Mouse (Mus musculus) liver, postnatal 0 days (tissue): ENCODE results near the gene Cfap73. TPM values are rescaled to one million over a fixed set of nuclear protein-coding genes. Genes with fewer than 3 reads are reported as not detected.

Experiments used
- ATAC-seq: fragments of 200-750 bp; cut with Nextera tagmentation; 2 replicates; pipeline ENCODE4 v1.8.0; 2017; ENCODE audit warnings: mild to moderate bottlenecking, moderate library complexity
- DNase-seq: peaks from one replicate; pipeline ENCODE4 v3.0.0-alpha.2; 2016
- H3K27ac ChIP-seq: fragments of 300-500 bp; sonication (generic); 2 replicates; pipeline ENCODE4 v1.5.1; 2014; ENCODE audit warnings: antibody characterized with exemption, moderate library complexity, mild to moderate bottlenecking, low read depth
- H3K27me3 ChIP-seq: fragments of 300-500 bp; sonication (generic); 2 replicates; pipeline ENCODE4 v1.6.1; 2014; ENCODE audit warnings: low read length, control low read depth, mixed read lengths; ENCODE audit not compliant: insufficient read depth
- H3K36me3 ChIP-seq: fragments of 300-500 bp; sonication (generic); replicated peaks from 2 replicates; pipeline ENCODE4 v1.6.1; 2014; ENCODE audit warnings: mild to moderate bottlenecking, control low read depth, low read length, moderate library complexity, mixed read lengths; ENCODE audit not compliant: insufficient read depth
- H3K4me1 ChIP-seq: fragments of 300-500 bp; sonication (generic); 2 replicates; pipeline ENCODE4 v1.6.1; 2014; ENCODE audit warnings: antibody characterized with exemption, mild to moderate bottlenecking, control low read depth; ENCODE audit not compliant: insufficient read depth
- H3K4me2 ChIP-seq: fragments of 300-500 bp; sonication (generic); 2 replicates; pipeline ENCODE4 v1.6.1; 2014; ENCODE audit warnings: low read depth, mild to moderate bottlenecking, low read length, moderate library complexity, mixed read lengths
- H3K4me3 ChIP-seq: fragments of 300-500 bp; sonication (generic); 2 replicates; pipeline ENCODE4 v1.5.1; 2014; ENCODE audit warnings: low read depth, low read length
- H3K9ac ChIP-seq: fragments of 300-500 bp; sonication (generic); replicated peaks from 2 replicates; pipeline ENCODE4 v1.6.1; 2014; ENCODE audit warnings: mild to moderate bottlenecking, moderate library complexity
- H3K9me3 ChIP-seq: fragments of 300-500 bp; sonication (generic); 2 replicates; pipeline ENCODE4 v1.6.1; 2016; ENCODE audit warnings: mild to moderate bottlenecking, control low read depth, low read length, mixed read lengths
- CTCF ChIP-seq: sonication (generic); IDR thresholded peaks from 2 replicates; pipeline ENCODE4 v1.5.1; 2016; ENCODE audit warnings: antibody characterized with exemption, low read depth
- EP300 ChIP-seq: IDR thresholded peaks from 2 replicates; pipeline ENCODE4 v1.6.1; 2016; ENCODE audit warnings: antibody characterized with exemption, low read depth, mild to moderate bottlenecking
- WGBS: fragments of 180-500 bp; shearing (Covaris S2); extraction: QIAGEN DNeasy Blood & Tissue Kit; methylation state at CpG from one replicate; pipeline ENCODE4 v1.1.7; 2014; ENCODE audit not compliant: insufficient replicate concordance; 5-methylcytosine and 5-hydroxymethylcytosine counted together
- polyA plus RNA-seq: library from polyadenylated mRNA; unstranded; fragments of >200 nt; fragmentation: Nextera tagmentation; extraction: Ambion mirVana; gene quantifications from 2 replicates; pipeline ENCODE4 v1.2.1, GENCODE M21; 2015

The Cfap73 gene
- polyA plus RNA-seq, 1 experiment from 2014 or later, result not detected

DNA sequence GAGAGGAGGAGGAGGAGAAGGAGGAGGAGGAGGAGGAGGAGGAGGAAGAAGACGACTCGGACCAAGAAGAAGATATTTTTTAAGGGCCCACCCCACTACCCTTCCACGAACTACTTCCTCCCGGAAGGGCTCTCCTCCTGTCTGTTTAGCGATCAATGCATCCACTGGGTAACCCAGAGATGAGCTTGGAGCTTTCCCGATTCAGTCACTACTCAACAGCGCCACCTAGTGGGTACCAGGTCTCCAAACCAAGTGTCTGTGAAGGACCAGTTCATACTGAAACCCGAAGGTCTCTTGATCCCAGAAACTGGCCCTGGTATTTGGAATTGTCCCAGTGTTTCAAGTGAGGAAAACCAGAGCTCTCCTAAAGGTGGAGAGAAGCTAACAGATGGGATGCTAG lies 28.3 kb downstream of the Cfap73 start:
- peak; percentile 75 for ATAC-seq
- no peak overlapping the region for H3K9ac ChIP-seq

DNA sequence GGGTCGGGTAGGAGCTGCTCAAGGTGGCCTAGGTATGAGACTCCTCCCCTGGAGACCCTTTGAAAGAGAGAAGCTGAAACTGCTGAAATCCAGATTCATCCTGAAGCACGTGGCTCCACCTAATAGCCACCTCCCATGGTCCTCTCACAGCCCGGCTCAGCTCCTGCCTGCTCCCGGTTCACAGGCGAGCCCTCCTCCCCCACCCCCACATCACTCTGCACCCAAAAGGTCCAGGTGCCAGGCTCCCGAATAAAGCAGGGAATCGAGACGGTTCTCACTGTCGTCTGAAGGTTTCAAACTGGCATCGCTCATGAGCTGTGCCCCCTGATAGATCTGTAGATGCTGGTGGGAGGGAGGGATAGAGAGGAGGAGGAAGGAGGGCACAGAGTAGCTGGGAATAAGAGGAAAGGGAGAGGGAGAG lies 28.8 kb downstream of the Cfap73 start:
- Histone ChIP-seq H3K4me1 (peaks cover 9% of the 10 kb centered on the region), H3K9ac (peak overlapping the region; percentile 31; the same call in 1 of the 2 replicates), H3K4me3 (peak overlapping the region; percentile 21)

More for the DNA sequence above, 28.3 kb downstream of the Cfap73 start:
- peaks cover 5% of the 10 kb centered on the region; the same call in 1 of the 2 replicates for H3K4me1 ChIP-seq
- peak; percentile 93 for DNase-seq
- no peaks in the 10 kb centered on the region for H3K27me3 ChIP-seq
- TF ChIP-seq CTCF (peak; percentile 95), EP300 (no peak)
- peak overlapping the region; percentile 63 for H3K4me2 ChIP-seq
- 2% methylated on average over 8 of the region's 8 CpGs for WGBS
- no peak overlapping the region for H3K27ac ChIP-seq
- no peaks in the 10 kb centered on the region for H3K9me3 ChIP-seq
- peak overlapping the region; percentile 21 for H3K4me3 ChIP-seq
- no peaks in the 10 kb centered on the region for H3K36me3 ChIP-seq

DNA sequence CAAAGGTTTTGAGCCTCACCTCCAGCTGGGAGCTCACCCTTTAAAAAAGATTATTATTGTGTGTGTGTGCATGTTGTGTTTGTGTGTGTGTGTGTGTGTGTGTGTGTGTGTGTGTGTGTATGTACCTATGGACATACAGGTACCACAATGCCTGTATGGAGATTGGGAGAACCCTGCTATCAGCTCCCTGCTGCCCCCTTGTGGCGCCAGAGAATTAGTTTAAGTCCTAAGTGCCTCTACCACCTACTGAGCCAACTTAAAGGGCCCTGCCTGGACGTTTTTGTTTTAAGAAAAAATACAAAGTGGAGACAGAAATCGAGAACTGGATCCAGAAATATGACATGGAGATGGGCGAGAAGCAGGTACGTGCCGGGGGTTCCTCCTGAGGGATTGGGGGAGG lies 29.2 kb downstream of the Cfap73 start:
- peak; percentile 58 for ATAC-seq
- Histone ChIP-seq H3K9me3 (no peaks in the 10 kb centered on the region), H3K9ac (peak overlapping the region; percentile 31; the same call in 1 of the 2 replicates), H3K27me3 (no peaks in the 10 kb centered on the region), H3K4me2 (peak overlapping the region; percentile 63), H3K27ac (0 out of 2 replicates have a peak overlapping the region, but pooled peaks have one; percentile 19), H3K4me3 (peak overlapping the region; percentile 21; the same call in 1 of the 2 replicates), H3K4me1 (peaks cover 13% of the 10 kb centered on the region), H3K36me3 (no peaks in the 10 kb centered on the region)
- WGBS, result 2% methylated on average over 6 of the region's 6 CpGs
- DNase-seq, result peak; percentile 91
- TF ChIP-seq EP300 (no peak), CTCF (peak; percentile 93)

More for the DNA sequence above, 28.8 kb downstream of the Cfap73 start:
- TF ChIP-seq EP300, result no peak
- TF ChIP-seq CTCF, result no peak
- Histone ChIP-seq H3K4me2 (peak overlapping the region; percentile 63), H3K36me3 (no peaks in the 10 kb centered on the region), H3K9me3 (no peaks in the 10 kb centered on the region), H3K27me3 (no peaks in the 10 kb centered on the region), H3K27ac (0 out of 2 replicates have a peak overlapping the region, but pooled peaks have one; percentile 19)
- DNase-seq, result no peak
- WGBS, result 7% methylated on average over 10 of the region's 10 CpGs
- ATAC-seq, result peak; percentile 54

DNA sequence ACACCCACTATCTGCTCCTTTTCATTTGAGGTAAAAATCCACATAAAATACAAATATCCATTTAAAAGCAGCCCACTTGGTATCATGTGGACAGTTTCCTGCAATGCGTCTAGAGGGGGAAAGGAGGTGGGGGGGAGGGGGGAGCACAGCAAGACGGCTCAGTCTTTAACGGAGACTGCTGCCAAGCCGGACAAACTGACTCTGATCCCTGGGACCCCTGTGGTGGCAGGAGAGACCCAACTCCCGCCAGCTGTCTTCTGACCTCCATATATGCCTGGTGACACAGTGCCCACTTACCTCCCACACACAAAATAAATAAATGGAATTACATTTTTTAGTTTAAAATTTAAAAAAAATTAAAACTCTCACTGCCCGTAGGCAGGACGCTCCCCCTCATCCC lies 30.5 kb downstream of the Cfap73 start:
- no peaks in the 10 kb centered on the region for H3K36me3 ChIP-seq
- no peak overlapping the region for H3K27ac ChIP-seq
- H3K9me3 ChIP-seq, result no peaks in the 10 kb centered on the region
- DNase-seq (no peak), ATAC-seq (no peak)
- no peak overlapping the region for H3K9ac ChIP-seq
- WGBS, result 82% methylated on average over 7 of the region's 7 CpGs
- no peak overlapping the region for H3K4me2 ChIP-seq
- H3K4me1 ChIP-seq, result peaks cover 22% of the 10 kb centered on the region
- H3K27me3 ChIP-seq, result no peaks in the 10 kb centered on the region
- H3K4me3 ChIP-seq, result no peak overlapping the region
- TF ChIP-seq CTCF, result no peak
- TF ChIP-seq EP300, result no peak

DNA sequence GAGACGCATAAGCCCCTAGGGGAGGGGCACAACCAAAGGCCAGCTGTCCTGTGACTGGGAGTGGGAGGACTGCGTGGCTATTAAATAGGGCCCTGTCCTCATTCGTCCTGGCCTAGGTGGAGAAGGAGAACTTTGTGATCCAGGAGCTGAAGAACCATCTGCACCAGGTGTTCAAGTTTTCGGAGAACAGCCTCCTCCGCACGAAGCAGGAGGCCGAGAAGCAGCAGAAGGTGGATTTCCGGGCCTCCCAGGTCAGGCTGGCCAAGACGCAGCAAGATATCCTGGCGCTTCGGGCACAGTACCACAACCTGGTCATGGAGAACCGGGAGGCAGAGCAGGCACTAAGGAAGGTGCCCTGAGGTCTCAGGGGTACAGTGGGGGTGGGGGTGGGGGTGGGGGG lies 31.8 kb downstream of the Cfap73 start:
- ATAC-seq, result no peak
- no peaks in the 10 kb centered on the region for H3K36me3 ChIP-seq
- H3K27me3 ChIP-seq, result no peaks in the 10 kb centered on the region
- TF ChIP-seq CTCF (no peak), EP300 (no peak)
- no peak overlapping the region for H3K4me3 ChIP-seq
- no peak for DNase-seq
- no peak overlapping the region for H3K4me2 ChIP-seq
- WGBS, result 89% methylated on average over 12 of the region's 12 CpGs
- H3K4me1 ChIP-seq, result peaks cover 22% of the 10 kb centered on the region
- H3K9ac ChIP-seq, result no peak overlapping the region
- H3K27ac ChIP-seq, result no peak overlapping the region
- no peaks in the 10 kb centered on the region for H3K9me3 ChIP-seq

DNA sequence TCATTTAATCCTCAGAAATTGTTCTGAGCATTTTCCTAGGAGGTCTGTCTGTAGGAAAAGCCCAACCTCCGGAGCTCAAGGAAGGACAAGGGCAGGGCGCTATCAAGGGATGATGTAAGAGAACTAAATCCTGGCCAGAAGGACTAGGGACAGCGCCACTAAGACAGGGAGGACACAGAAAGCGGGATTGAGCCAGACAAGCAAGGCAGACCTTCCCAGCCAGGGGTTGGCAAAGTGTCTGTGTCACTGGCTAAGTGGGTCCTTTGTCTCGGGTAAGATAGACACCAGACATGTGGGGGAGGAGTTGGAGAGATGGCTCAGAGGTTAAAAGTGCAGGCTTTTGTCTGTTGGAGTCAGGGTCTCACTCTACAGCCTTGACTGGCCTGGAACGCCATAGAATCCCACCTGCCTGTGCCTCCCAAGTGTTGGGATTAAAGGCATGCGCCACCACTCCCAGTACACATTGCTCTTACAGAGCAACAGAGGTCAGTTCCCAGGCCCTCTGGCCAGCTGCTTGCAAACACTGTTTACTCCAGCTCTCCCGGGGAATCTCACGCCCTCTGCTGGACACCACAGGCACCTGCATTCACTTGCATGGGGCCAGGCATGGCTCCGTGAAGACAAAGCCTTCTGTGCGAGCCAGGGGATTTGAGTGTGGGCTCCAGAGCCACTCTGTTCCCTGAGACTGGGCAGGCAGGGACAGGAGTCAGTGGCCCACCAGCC lies 32.9 kb downstream of the Cfap73 start:
- Histone ChIP-seq H3K4me2 (no peak overlapping the region), H3K27me3 (no peaks in the 10 kb centered on the region), H3K36me3 (no peaks in the 10 kb centered on the region), H3K4me1 (peaks cover 22% of the 10 kb centered on the region), H3K4me3 (no peak overlapping the region), H3K9ac (no peak overlapping the region), H3K27ac (no peak overlapping the region), H3K9me3 (no peaks in the 10 kb centered on the region)
- DNase-seq, result peak; percentile 67
- TF ChIP-seq CTCF (peak; percentile 88), EP300 (no peak)
- ATAC-seq, result peak; percentile 31; the same call in 1 of the 2 replicates
- 62% methylated on average over 11 of the region's 11 CpGs for WGBS
